25 mouse cellular contexts compared by ENCODE assay signal in genomic region chr2:34673846-34674245, GRCm38 (mm10).
DNase-seq lines count a peak whose midpoint lies in the region; ATAC-seq and TF ChIP-seq lines count a peak whose summit lies in the region.
"Had no signal": no experiment of that assay in that cellular context is flagged by ENCODE, and none has a peak within 500 bp of the region (broad histone marks: within the 10 kb centered on the region; RNA-seq: fewer than 3 reads in every experiment).

No protein-coding gene starts in this region.

- no peaks in the 10 kb centered on the region for H3K27me3 ChIP-seq in lung, postnatal 0 days (replicated peaks; ENCODE audit: insufficient read depth, low read length)
- H3K27me3 ChIP-seq in hindbrain, embryonic 13.5 days, result no peaks in the 10 kb centered on the region
- H3K27me3 ChIP-seq: forebrain, embryonic 13.5 days had no signal

- no peak overlapping the region for H3K4me3 ChIP-seq in lung, postnatal 0 days (ENCODE audit: low read depth, low read length)
- H3K4me3 ChIP-seq in hindbrain, embryonic 13.5 days, result no peak overlapping the region
- H3K4me3 ChIP-seq: forebrain, embryonic 13.5 days; heart, embryonic 12.5 days; hindbrain, embryonic 10.5 days; limb, embryonic 15.5 days; megakaryocyte, embryonic 14.5 days had no signal

- H3K9ac ChIP-seq in lung, postnatal 0 days (replicated peaks; ENCODE audit: low read depth), result no peak overlapping the region
- H3K9ac ChIP-seq in hindbrain, embryonic 13.5 days, result no peak overlapping the region
- H3K9ac ChIP-seq: forebrain, embryonic 13.5 days; heart, embryonic 12.5 days; limb, embryonic 15.5 days; liver, embryonic 14.5 days; lung, embryonic 14.5 days had no signal

- DNase-seq in cerebellum, adult 11 months, result peak; percentile 58
- DNase-seq in lung, postnatal 0 days (ENCODE audit: low spot score), result no peak
- no peak for DNase-seq in lung, postnatal 25 days (ENCODE audit: low spot score)
- DNase-seq in brain, adult 2 months (ENCODE audit: low read depth, low spot score), result peak; percentile 33
- DNase-seq in cerebellum, postnatal 10 days, result peak; percentile 29 to 35
- no peak for DNase-seq in frontal cortex, postnatal 25 days (ENCODE audit: low spot score in 2 of 2)
- DNase-seq: adrenal gland, adult 8-10 months; gastrocnemius, postnatal 25 days; heart, adult 18-20 months; heart, postnatal 10 days; kidney, adult 2 months; left cerebral cortex, postnatal 4 days; lung, embryonic 14.5 days; midbrain, embryonic 14.5 days; spleen, adult 18-20 months had no signal

- TF ChIP-seq CTCF in lung, postnatal 0 days (IDR thresholded peaks at IDR 0.05), result no peak

- WGBS in lung, postnatal 0 days, result 62% methylated on average over 11 of the region's 11 CpGs
- 89% methylated on average over 11 of the region's 11 CpGs for WGBS in hindbrain, embryonic 13.5 days

- ATAC-seq in cerebellum, adult (ENCODE audit: insufficient number of reproducible peaks, low FRiP score, low TSS enrichment), result no peak
- no peak for ATAC-seq in lung, postnatal 0 days
- no peak for ATAC-seq in hindbrain, embryonic 13.5 days (ENCODE audit: low FRiP score)
- ATAC-seq: activated CD4-positive, CD25-positive, alpha-beta regulatory T cell, adult 4 months; forebrain, embryonic 13.5 days had no signal

- no peaks in the 10 kb centered on the region for H3K9me3 ChIP-seq in lung, postnatal 0 days (ENCODE audit: low read length)
- H3K9me3 ChIP-seq in hindbrain, embryonic 13.5 days, result no peaks in the 10 kb centered on the region
- H3K9me3 ChIP-seq: forebrain, embryonic 13.5 days; heart, embryonic 12.5 days; hindbrain, embryonic 10.5 days; limb, embryonic 15.5 days; megakaryocyte, embryonic 14.5 days had no signal

- no peak overlapping the region for H3K4me2 ChIP-seq in lung, postnatal 0 days (replicated peaks; ENCODE audit: low read depth, low read length)
- H3K4me2 ChIP-seq in hindbrain, embryonic 13.5 days, result no peak overlapping the region
- H3K4me2 ChIP-seq: forebrain, embryonic 13.5 days; heart, embryonic 12.5 days; limb, embryonic 15.5 days; lung, embryonic 14.5 days had no signal

- H3K27ac ChIP-seq in lung, postnatal 0 days (ENCODE audit: low read length), result peak overlapping the region; percentile 64
- no peak overlapping the region for H3K27ac ChIP-seq in hindbrain, embryonic 13.5 days
- H3K27ac ChIP-seq: forebrain, embryonic 13.5 days; hindbrain, embryonic 10.5 days; kidney, postnatal 0 days; liver, embryonic 14.5 days had no signal

- H3K4me1 ChIP-seq in lung, postnatal 0 days (ENCODE audit: insufficient read depth, low read depth, low read length), result peaks cover 3% of the 10 kb centered on the region; the same call in 1 of the 2 replicates
- H3K4me1 ChIP-seq in hindbrain, embryonic 13.5 days (replicated peaks), result peaks cover 15% of the 10 kb centered on the region

- H3K36me3 ChIP-seq in lung, postnatal 0 days (ENCODE audit: insufficient read depth, low read length), result peaks cover 15% of the 10 kb centered on the region; the same call in 1 of the 2 replicates
- peaks cover 44% of the 10 kb centered on the region for H3K36me3 ChIP-seq in hindbrain, embryonic 13.5 days

- TF ChIP-seq EP300 in lung, postnatal 0 days (IDR thresholded peaks at IDR 0.05), result no peak

Comparison
In these comparisons a context has a peak if more than half of its experiments do, and no peak if none do; other contexts are left out.
1. DNase-seq: peak in cerebellum, adult 11 months (single experiment), brain, adult 2 months (single experiment) and cerebellum, postnatal 10 days (2 of 2); none in lung, postnatal 0 days (single experiment), lung, postnatal 25 days (single experiment) and frontal cortex, postnatal 25 days (0 of 2).